Mouse (Mus musculus) G1E (cell line): Measurements from ENCODE around the gene Tom1l2. TPM values are rescaled to one million over a fixed set of nuclear protein-coding genes. Genes with fewer than 3 reads are reported as not detected.

ENCODE experiments used
- ATAC-seq: 2 replicates; pipeline ENCODE4 v1.8.0; 2016; ENCODE audit warnings: mild to moderate bottlenecking; ENCODE audit not compliant: insufficient number of reproducible peaks, poor library complexity, low FRiP score, severe bottlenecking; ENCODE audit errors: extremely low read depth
- DNase-seq: peaks from one replicate; pipeline ENCODE4 v3.0.0; 2012; ENCODE audit warnings: low spot score
- H3K27me3 ChIP-seq: 2 replicates; pipeline ENCODE4 v1.6.1; 2012; ENCODE audit warnings: mild to moderate bottlenecking, low read length, inconsistent platforms; ENCODE audit not compliant: insufficient read depth
- H3K36me3 ChIP-seq: replicated peaks from 2 replicates; pipeline ENCODE3; 2012; ENCODE audit warnings: mild to moderate bottlenecking, inconsistent platforms
- H3K4me1 ChIP-seq: 2 replicates; pipeline ENCODE4 v1.6.1; 2012; ENCODE audit warnings: low read depth, low read length, inconsistent platforms, mixed read lengths; ENCODE audit not compliant: insufficient read depth
- H3K4me3 ChIP-seq: 2 replicates; pipeline ENCODE4 v1.5.1; 2012; ENCODE audit warnings: low read depth, mild to moderate bottlenecking, inconsistent platforms, low read length, moderate library complexity, mixed read lengths
- H3K9me3 ChIP-seq: replicated peaks from 2 replicates; pipeline ENCODE4 v1.6.1; 2012; ENCODE audit warnings: inconsistent platforms
- CTCF ChIP-seq: IDR thresholded peaks from 2 replicates; pipeline ENCODE4 v1.5.1; 2012; ENCODE audit warnings: low read depth, low read length, inconsistent platforms, mixed read lengths
- GATA1 ChIP-seq: IDR thresholded peaks from 2 replicates; pipeline ENCODE4 v1.6.1; 2012; ENCODE audit warnings: borderline replicate concordance, low read length, inconsistent platforms, mixed read lengths
- GATA2 ChIP-seq: IDR thresholded peaks from 2 replicates; pipeline ENCODE4 v1.6.1; 2012; ENCODE audit warnings: low read depth, low read length, inconsistent platforms, borderline replicate concordance
- POLR2AphosphoS5 ChIP-seq: IDR thresholded peaks from 2 replicates; pipeline ENCODE4 v1.6.1; 2012; ENCODE audit warnings: low read depth, low read length, inconsistent platforms; ENCODE audit not compliant: insufficient replicate concordance
- TAL1 ChIP-seq: conservative IDR thresholded peaks from 2 replicates; pipeline ENCODE4 v1.6.1; 2012; ENCODE audit warnings: low read depth, low read length, inconsistent platforms, mixed read lengths
- polyA plus RNA-seq: library from polyadenylated mRNA; stranded (reverse); fragments of >175 nt; gene quantifications from 2 replicates; pipeline ENCODE4 v1.2.3, GENCODE M21; 2012
- total RNA-seq, 2 experiments: library from RNA; stranded (forward) in 1 of 2; stranded (reverse) in 1 of 2; fragments of 200-1000 nt in 1 of 2; fragments of >200 nt in 1 of 2; fragmentation: Nextera tagmentation in 1 of 2; gene quantifications; 2 replicates each; pipeline ENCODE4 v1.2.3; 2014 to 2017

Tom1l2 gene
- total RNA-seq (2014; fragmentation: Nextera tagmentation), result 20.4 and 24.8 TPM in 2 replicates
- 7.8 and 8.1 TPM in 2 replicates for total RNA-seq (2017)
- 19.0 and 20.9 TPM in 2 replicates for polyA plus RNA-seq

GRCm38 (mm10) chr11:60352559-60353411 lies at the start of gene Tom1l2, which contains the start of gene Drc3:
Gene Tom1l2, minus strand, starts transcription at chr11:60352905.
Gene Drc3, plus strand, starts transcription at chr11:60353329.
- peak within 1 kb of the TSS; percentile 91 for H3K4me3 ChIP-seq
- H3K9me3 ChIP-seq, result no peaks in the 10 kb centered on the region
- H3K27me3 ChIP-seq, result peaks cover 2% of the 10 kb centered on the region; the same call in 1 of the 2 replicates
- peaks cover 32% of the 10 kb centered on the region for H3K4me1 ChIP-seq
- DNase-seq, result peak; percentile 97
- peak; percentile 98 for ATAC-seq
- peaks cover 4% of the 10 kb centered on the region for H3K36me3 ChIP-seq
- no peak for TF ChIP-seq GATA2
- TF ChIP-seq POLR2AphosphoS5, result no peak
- no peak for TF ChIP-seq CTCF
- no peak for TF ChIP-seq TAL1
- TF ChIP-seq GATA1, result no peak

DNA sequence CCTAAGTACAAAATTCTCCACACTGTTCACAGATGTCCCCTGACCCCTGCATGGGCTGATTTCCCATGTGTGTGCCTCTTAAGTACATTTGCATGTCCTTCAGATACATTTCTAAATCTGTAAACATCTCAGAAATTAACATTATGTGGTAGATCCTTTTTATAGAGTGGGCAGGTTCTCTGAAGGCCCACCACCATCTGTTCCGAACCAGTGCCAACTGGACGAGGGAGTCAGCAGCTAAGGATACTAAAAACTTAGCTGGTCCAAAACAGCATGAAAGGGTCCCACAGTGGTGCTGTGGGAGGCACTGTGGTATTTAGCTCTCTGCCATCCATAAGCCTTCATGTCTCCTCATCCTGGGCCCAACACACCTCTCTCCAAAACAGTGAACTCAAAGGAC lies 44.5 kb upstream of the Tom1l2 start:
- ATAC-seq (no peak), DNase-seq (no peak)
- Histone ChIP-seq H3K9me3 (no peaks in the 10 kb centered on the region), H3K27me3 (0 out of 2 replicates have a peak, but pooled peaks cover 5% of the 10 kb centered on the region), H3K4me3 (no peak overlapping the region), H3K4me1 (no peaks in the 10 kb centered on the region), H3K36me3 (peaks cover 24% of the 10 kb centered on the region)
- TF ChIP-seq GATA1 (no peak), POLR2AphosphoS5 (no peak), GATA2 (no peak), TAL1 (no peak), CTCF (no peak)

DNA sequence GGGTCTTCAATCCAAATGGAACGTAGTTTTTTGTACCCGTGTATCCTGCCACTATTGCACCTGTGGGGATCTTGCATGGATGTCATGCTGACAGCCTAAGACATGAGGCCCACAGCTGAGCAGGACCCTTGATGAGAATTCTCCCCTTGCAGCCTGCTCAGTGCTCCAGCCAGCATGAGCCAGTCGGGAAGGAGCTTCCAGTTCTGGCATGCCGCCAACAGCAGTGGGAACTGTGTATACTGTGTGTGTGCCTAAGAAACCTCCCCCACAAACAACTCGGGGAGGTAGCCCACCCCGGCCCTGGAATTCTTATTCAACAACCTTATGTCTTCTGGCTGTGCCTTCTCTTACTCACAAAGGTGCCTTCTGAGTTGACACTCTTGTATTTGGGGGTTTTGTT lies 43.8 kb upstream of the Tom1l2 start:
- Histone ChIP-seq H3K9me3 (no peaks in the 10 kb centered on the region), H3K27me3 (0 out of 2 replicates have a peak, but pooled peaks cover 5% of the 10 kb centered on the region), H3K36me3 (peaks cover 18% of the 10 kb centered on the region), H3K4me1 (no peaks in the 10 kb centered on the region), H3K4me3 (no peak overlapping the region)
- ATAC-seq, result no peak
- DNase-seq, result no peak
- no peak for TF ChIP-seq CTCF
- TF ChIP-seq GATA1, result no peak
- no peak for TF ChIP-seq TAL1
- no peak for TF ChIP-seq POLR2AphosphoS5
- TF ChIP-seq GATA2, result no peak

DNA sequence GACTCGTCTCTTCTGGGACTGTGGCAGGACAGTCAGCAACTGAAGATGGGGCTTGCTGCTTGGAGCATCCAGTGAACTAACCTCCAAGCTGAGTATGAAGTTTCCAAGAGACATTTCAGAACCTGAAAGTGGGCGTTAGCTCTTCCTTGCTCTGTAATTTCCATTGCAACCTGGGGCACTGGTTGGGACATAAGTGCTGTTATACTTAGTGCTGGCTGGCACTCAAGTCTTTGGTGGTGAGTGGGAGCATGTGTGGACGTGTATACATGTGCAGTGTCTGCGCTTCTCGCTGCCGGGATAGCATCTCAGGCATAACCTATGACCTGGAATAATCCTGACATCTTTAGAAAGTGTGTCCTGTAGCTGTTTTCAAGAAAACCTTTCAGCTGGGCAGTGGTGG lies 38.6 kb upstream of the Tom1l2 start:
- ATAC-seq, result no peak
- H3K27me3 ChIP-seq, result peaks cover 17% of the 10 kb centered on the region
- H3K4me3 ChIP-seq, result no peak overlapping the region
- H3K4me1 ChIP-seq, result no peaks in the 10 kb centered on the region
- TF ChIP-seq CTCF (no peak), TAL1 (no peak), GATA1 (no peak), POLR2AphosphoS5 (no peak), GATA2 (no peak)
- H3K9me3 ChIP-seq, result no peaks in the 10 kb centered on the region
- no peak for DNase-seq
- H3K36me3 ChIP-seq, result no peaks in the 10 kb centered on the region

DNA sequence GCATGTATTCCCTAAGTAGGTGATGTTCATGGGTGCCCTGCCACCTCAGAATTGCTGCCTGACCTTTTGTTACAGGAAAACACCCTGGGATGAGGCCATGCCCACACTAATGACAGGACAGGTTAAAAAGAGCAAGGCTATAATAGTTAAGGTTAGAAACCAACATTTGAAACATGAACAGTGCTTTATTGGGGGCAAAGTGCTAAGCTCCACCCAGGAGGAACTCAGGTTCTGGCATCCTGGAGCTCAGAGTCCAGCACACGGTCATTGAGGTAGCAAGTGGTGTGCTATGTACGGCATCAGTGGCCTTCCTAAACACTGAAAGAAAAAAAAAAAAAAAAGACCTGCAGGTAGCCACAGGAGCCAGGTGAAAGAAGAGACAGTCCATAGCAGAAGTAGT lies 35.2 kb upstream of the Tom1l2 start:
- DNase-seq (no peak), ATAC-seq (no peak)
- no peak overlapping the region for H3K4me3 ChIP-seq
- peaks cover 17% of the 10 kb centered on the region for H3K27me3 ChIP-seq
- TF ChIP-seq POLR2AphosphoS5 (no peak), GATA1 (no peak), GATA2 (no peak), TAL1 (no peak), CTCF (no peak)
- no peaks in the 10 kb centered on the region for H3K36me3 ChIP-seq
- H3K4me1 ChIP-seq, result no peaks in the 10 kb centered on the region
- H3K9me3 ChIP-seq, result no peaks in the 10 kb centered on the region

- DNase-seq (no peak), ATAC-seq (no peak)
- TF ChIP-seq POLR2AphosphoS5 (no peak), CTCF (no peak), GATA1 (no peak), GATA2 (no peak), TAL1 (no peak)
- Histone ChIP-seq H3K36me3 (no peaks in the 10 kb centered on the region), H3K27me3 (peaks cover 30% of the 10 kb centered on the region), H3K4me1 (no peaks in the 10 kb centered on the region), H3K4me3 (no peak overlapping the region), H3K9me3 (no peaks in the 10 kb centered on the region)
These were observed 33.2 kb upstream of the Tom1l2 start for GRCm38 (mm10) chr11:60385946-60386345.
